Mouse (Mus musculus) neural tube, embryonic 15.5 days (tissue): ENCODE measurements at regions not wholly inside any gene's neighbourhood (a gene's known extent, or its start where the extent isn't known, plus 50 kb on each side); places are given as distances from the start of the nearest gene placed in this dataset.

Experiments
- ATAC-seq: fragments of 200-750 bp; cut with Nextera tagmentation; 2 replicates; pipeline ENCODE4 v1.8.0; 2017; ENCODE audit warnings: mild to moderate bottlenecking, moderate TSS enrichment, moderate library complexity; ENCODE audit not compliant: low FRiP score
- H3K27ac ChIP-seq: fragments of 300-500 bp; sonication (generic); replicated peaks from 2 replicates; pipeline ENCODE4 v1.5.1; 2015; ENCODE audit warnings: mild to moderate bottlenecking, inconsistent platforms
- H3K27me3 ChIP-seq: fragments of 300-500 bp; sonication (generic); replicated peaks from 2 replicates; pipeline ENCODE4 v1.6.1; 2015; ENCODE audit warnings: inconsistent platforms
- H3K36me3 ChIP-seq: fragments of 300-500 bp; sonication (generic); 2 replicates; pipeline ENCODE4 v1.6.1; 2015; ENCODE audit warnings: inconsistent platforms
- H3K4me1 ChIP-seq: fragments of 300-500 bp; sonication (generic); 2 replicates; pipeline ENCODE4 v1.6.1; 2015; ENCODE audit warnings: inconsistent platforms
- H3K4me2 ChIP-seq: fragments of 300-500 bp; sonication (generic); 2 replicates; pipeline ENCODE4 v1.6.1; 2015; ENCODE audit warnings: inconsistent platforms, mild to moderate bottlenecking, moderate library complexity
- H3K4me3 ChIP-seq: fragments of 300-500 bp; sonication (generic); replicated peaks from 2 replicates; pipeline ENCODE4 v1.5.1; 2015; ENCODE audit warnings: mild to moderate bottlenecking, inconsistent platforms
- H3K9ac ChIP-seq: fragments of 300-500 bp; sonication (generic); replicated peaks from 2 replicates; pipeline ENCODE4 v1.6.1; 2015; ENCODE audit warnings: mild to moderate bottlenecking, inconsistent platforms
- H3K9me3 ChIP-seq: fragments of 300-500 bp; sonication (generic); replicated peaks from 2 replicates; pipeline ENCODE4 v1.6.1; 2016; ENCODE audit warnings: inconsistent platforms
- WGBS: fragments of 180-500 bp; shearing (Covaris S2); methylation state at CpG from one replicate; pipeline ENCODE4 v1.1.7; 2015; ENCODE audit warnings: mixed read lengths; 5-methylcytosine and 5-hydroxymethylcytosine counted together

DNA sequence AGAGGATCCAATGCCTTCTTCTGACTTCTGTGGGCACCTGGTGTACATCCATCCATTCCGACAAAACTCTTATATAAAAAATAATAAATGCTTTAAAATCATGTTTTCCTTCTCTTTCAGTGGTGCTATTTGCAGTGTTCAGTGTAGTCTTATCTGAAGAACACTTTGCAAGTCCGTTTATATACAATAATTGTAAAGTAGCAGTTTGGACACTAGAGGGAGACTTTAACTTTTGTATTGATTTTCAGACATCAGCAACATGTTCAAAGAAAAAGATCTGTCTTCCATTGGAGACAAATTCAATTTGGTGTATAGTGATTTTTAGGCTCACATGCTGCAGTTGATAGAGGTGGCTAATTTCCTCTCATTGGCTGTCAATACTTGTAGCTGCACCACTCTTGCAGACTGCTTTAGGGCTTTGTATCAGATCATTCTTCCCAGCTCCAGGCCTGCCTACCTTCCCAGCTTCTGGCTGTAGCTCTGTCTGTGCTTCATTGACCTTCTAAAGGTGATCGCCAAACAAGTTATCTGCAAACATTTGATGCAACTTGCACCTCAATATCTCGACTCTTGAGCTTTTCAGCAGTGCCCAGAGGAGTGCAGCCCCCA is 74.8 kb upstream of the Sult1c1 start:
- peak; percentile 59; the same call in 1 of the 2 replicates for ATAC-seq
- Histone ChIP-seq H3K36me3 (no peaks in the 10 kb centered on the region), H3K27ac (no peak overlapping the region), H3K27me3 (no peaks in the 10 kb centered on the region), H3K4me1 (no peaks in the 10 kb centered on the region), H3K9ac (no peak overlapping the region), H3K9me3 (no peaks in the 10 kb centered on the region), H3K4me2 (no peak overlapping the region), H3K4me3 (no peak overlapping the region)
- WGBS, result 35% methylated on average over 4 of the region's 4 CpGs

- H3K36me3 ChIP-seq, result no peaks in the 10 kb centered on the region
- H3K9me3 ChIP-seq, result no peaks in the 10 kb centered on the region
- no peaks in the 10 kb centered on the region for H3K4me1 ChIP-seq
- H3K4me2 ChIP-seq, result no peak overlapping the region
- H3K27me3 ChIP-seq, result no peaks in the 10 kb centered on the region
- no peak overlapping the region for H3K4me3 ChIP-seq
- ATAC-seq, result no peak
- WGBS, result 43% methylated on average over 7 of the region's 7 CpGs
- H3K27ac ChIP-seq, result no peak overlapping the region
- no peak overlapping the region for H3K9ac ChIP-seq
Measured at GRCm38 (mm10) chr17:54061280-54061679, 70.8 kb upstream of the Sult1c1 start.
